Mouse (Mus musculus): ENCODE results near the gene Ctr9.

Gene Ctr9

DNA sequence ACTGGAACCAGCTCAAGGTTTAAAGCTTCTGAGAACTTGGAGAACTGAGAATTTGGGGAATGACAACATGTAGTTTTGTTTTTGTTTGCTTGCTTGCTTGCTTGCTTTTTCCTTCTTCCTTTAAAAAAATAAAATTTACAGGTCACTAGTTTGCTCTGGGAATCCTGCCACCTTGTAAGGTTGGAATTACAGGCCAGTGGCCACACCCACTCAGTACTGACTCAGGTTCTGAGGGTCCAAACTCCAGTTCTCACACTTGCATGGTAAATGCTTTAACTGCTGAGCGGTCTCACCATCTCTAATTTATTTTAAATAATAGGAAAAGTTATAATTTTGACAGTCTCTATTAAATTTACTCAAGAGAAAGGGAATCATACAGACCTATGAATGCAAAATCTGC is 69.4 kb downstream of the Ctr9 start:
- no peak for DNase-seq (ENCODE audit: low spot score in 2 of 2)
